Mouse (Mus musculus): ENCODE results near the gene Psmb3. TPM values are rescaled to one million over a fixed set of nuclear protein-coding genes. Genes with fewer than 3 reads are reported as not detected.

Psmb3 gene
- total and polyA plus RNA-seq, 3 experiments, result 648 to 914 TPM; not detected in 1

- H3K4me1 ChIP-seq (ENCODE audit: control insufficient read depth in 1 of 2, insufficient read depth in 2 of 2, low read length in 2 of 2), result peaks cover 0 to 7% of the 10 kb centered on the region in 2 experiments; a peak in 1 of 4 replicates
- no peaks in the 10 kb centered on the region for H3K27me3 ChIP-seq (ENCODE audit: control insufficient read depth in 1 of 2, insufficient read depth in 2 of 2, low read length in 2 of 2)
- no peak overlapping the region for H3K9ac ChIP-seq (ENCODE audit: control insufficient read depth, low read depth, low read length, poor library complexity, severe bottlenecking)
- TF ChIP-seq SMC3 (IDR thresholded peaks at IDR 0.05; ENCODE audit: low read depth, low read length) (peak; percentile 41), RAD21 (IDR thresholded peaks at IDR 0.05; ENCODE audit: low read depth, low read length) (peak; percentile 19), RCOR1 (IDR thresholded peaks at IDR 0.05; ENCODE audit: low read depth, low read length) (no peak), SIN3A (IDR thresholded peaks at IDR 0.05; ENCODE audit: low read length) (peak; percentile 32; the same call in 1 of the 2 replicates), CTCF (IDR thresholded peaks at IDR 0.05 in 2 of 3, conservative IDR thresholded peaks at IDR 0.05 in 1 of 3; ENCODE audit: control insufficient read depth in 1 of 3, insufficient read depth in 1 of 3, low read depth in 2 of 3, low read length in 3 of 3, poor library complexity in 1 of 3, severe bottlenecking in 1 of 3) (peak; percentile 67 to 81 (median 80)), HCFC1 (IDR thresholded peaks at IDR 0.05; ENCODE audit: low read depth, low read length) (0 out of 2 replicates have a peak, but pooled peaks have one; percentile 22), MXI1 (IDR thresholded peaks at IDR 0.05; ENCODE audit: low read depth, low read length) (no peak)
- no peaks in the 10 kb centered on the region for H3K9me3 ChIP-seq (replicated peaks; ENCODE audit: insufficient read depth, low read length)
- no peak overlapping the region for H3K27ac ChIP-seq (ENCODE audit: control insufficient read depth, low read depth, low read length)
- DNase-seq (ENCODE audit: low read depth, low spot score), result peak; percentile 82
- H3K4me3 ChIP-seq (ENCODE audit: control insufficient read depth in 1 of 2, insufficient read depth in 1 of 2, low read depth in 2 of 2, low read length in 2 of 2), result no peak overlapping the region
- H3K36me3 ChIP-seq (ENCODE audit: control insufficient read depth in 1 of 2, insufficient read depth in 2 of 2, low read length in 2 of 2), result 0 out of 4 replicates have a peak, but pooled peaks cover 0 to 2% of the 10 kb centered on the region in 2 experiments
- H3K79me2 ChIP-seq (ENCODE audit: control insufficient read depth, insufficient read depth, low read length, poor library complexity), result peaks cover 40% of the 10 kb centered on the region
These were observed 35.5 kb downstream of the Psmb3 start for GRCm38 (mm10) chr11:97738703-97739102.

DNA sequence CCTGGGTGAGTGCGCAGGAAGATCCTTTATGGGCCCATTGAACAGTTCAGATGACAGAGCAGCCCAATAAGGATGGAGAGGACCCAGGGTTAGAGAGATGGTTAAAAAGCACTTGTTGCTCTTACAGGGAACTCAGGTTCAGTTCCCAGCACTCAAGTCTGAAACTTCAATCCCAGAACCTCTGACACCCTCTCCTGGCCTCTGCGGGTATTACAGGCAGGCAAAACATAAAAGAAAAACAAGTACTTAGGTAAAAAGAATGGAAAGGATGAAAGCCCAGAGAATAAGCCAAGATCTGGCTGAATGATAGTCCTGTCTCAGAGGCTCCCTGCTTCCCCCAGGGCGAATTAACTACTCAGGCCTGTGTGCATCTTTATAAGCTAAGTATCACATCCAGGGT is 36.0 kb downstream of the Psmb3 start:
- Histone ChIP-seq H3K4me1 (ENCODE audit: control insufficient read depth in 1 of 2, insufficient read depth in 2 of 2, low read length in 2 of 2) (peaks cover 0 to 7% of the 10 kb centered on the region in 2 experiments; a peak in 1 of 4 replicates), H3K27me3 (ENCODE audit: control insufficient read depth in 1 of 2, insufficient read depth in 2 of 2, low read length in 2 of 2) (no peaks in the 10 kb centered on the region), H3K79me2 (ENCODE audit: control insufficient read depth, insufficient read depth, low read length, poor library complexity) (peaks cover 44% of the 10 kb centered on the region), H3K9me3 (replicated peaks; ENCODE audit: insufficient read depth, low read length) (no peaks in the 10 kb centered on the region), H3K4me3 (ENCODE audit: control insufficient read depth in 1 of 2, insufficient read depth in 1 of 2, low read depth in 2 of 2, low read length in 2 of 2) (no peak overlapping the region), H3K36me3 (ENCODE audit: control insufficient read depth in 1 of 2, insufficient read depth in 2 of 2, low read length in 2 of 2) (0 out of 4 replicates have a peak, but pooled peaks cover 0 to 2% of the 10 kb centered on the region in 2 experiments), H3K27ac (ENCODE audit: control insufficient read depth, low read depth, low read length) (no peak overlapping the region), H3K9ac (ENCODE audit: control insufficient read depth, low read depth, low read length, poor library complexity, severe bottlenecking) (no peak overlapping the region)
- TF ChIP-seq RAD21 (IDR thresholded peaks at IDR 0.05; ENCODE audit: low read depth, low read length) (peak; percentile 53), JUND (IDR thresholded peaks at IDR 0.05; ENCODE audit: low read depth, low read length) (no peak), UBTF (IDR thresholded peaks at IDR 0.05; ENCODE audit: borderline replicate concordance, insufficient read depth, low read depth, low read length) (no peak), ELF1 (IDR thresholded peaks at IDR 0.05; ENCODE audit: low read depth, low read length) (no peak), CHD2 (IDR thresholded peaks at IDR 0.05; ENCODE audit: low read length) (no peak), USF1 (IDR thresholded peaks at IDR 0.05; ENCODE audit: low read depth, low read length) (no peak), GABPA (IDR thresholded peaks at IDR 0.05; ENCODE audit: low read depth, low read length) (no peak), CTCF (IDR thresholded peaks at IDR 0.05 in 2 of 3, conservative IDR thresholded peaks at IDR 0.05 in 1 of 3; ENCODE audit: control insufficient read depth in 1 of 3, insufficient read depth in 1 of 3, low read depth in 2 of 3, low read length in 3 of 3, poor library complexity in 1 of 3, severe bottlenecking in 1 of 3) (peak; percentile 44 to 68 (median 55)), SMC3 (IDR thresholded peaks at IDR 0.05; ENCODE audit: low read depth, low read length) (peak; percentile 44), TCF12 (IDR thresholded peaks at IDR 0.05; ENCODE audit: low read depth, low read length) (no peak)
- peak; percentile 86 for DNase-seq (ENCODE audit: low read depth, low spot score)

Measured in MEL (cell line).